Mouse (Mus musculus) stomach, embryonic 14.5 days (tissue): ENCODE measurements around the gene Syt8. TPM values are rescaled to one million over a fixed set of nuclear protein-coding genes. Genes with fewer than 3 reads are reported as not detected.
A peak's percentile ranks its signal among the peaks of the same experiment; 100 is the strongest.

Source experiments
- ATAC-seq: fragments of 200-750 bp; cut with Nextera tagmentation; 2 replicates; pipeline ENCODE4 v1.8.0; 2017; ENCODE audit warnings: low read depth, moderate TSS enrichment; ENCODE audit not compliant: insufficient number of reproducible peaks, insufficient read depth, low FRiP score
- H3K27ac ChIP-seq: fragments of 300-500 bp; sonication (generic); 2 replicates; pipeline ENCODE4 v1.5.1; 2014; ENCODE audit warnings: mild to moderate bottlenecking, low read length, moderate library complexity, mixed read lengths
- H3K27me3 ChIP-seq: fragments of 300-500 bp; sonication (generic); 2 replicates; pipeline ENCODE4 v1.6.1; 2014; ENCODE audit warnings: low read length, control low read depth, mixed read lengths; ENCODE audit not compliant: control insufficient read depth, insufficient read depth
- H3K36me3 ChIP-seq: fragments of 300-500 bp; sonication (generic); 2 replicates; pipeline ENCODE4 v1.6.1; 2014; ENCODE audit warnings: mild to moderate bottlenecking, control low read depth, low read length, moderate library complexity, mixed read lengths; ENCODE audit not compliant: control insufficient read depth, insufficient read depth
- H3K4me1 ChIP-seq: fragments of 300-500 bp; sonication (generic); 2 replicates; pipeline ENCODE4 v1.6.1; 2014; ENCODE audit warnings: low read length, control low read depth, mixed read lengths; ENCODE audit not compliant: control insufficient read depth, insufficient read depth
- H3K4me2 ChIP-seq: fragments of 300-500 bp; sonication (generic); replicated peaks from 2 replicates; pipeline ENCODE4 v1.6.1; 2014; ENCODE audit warnings: low read depth, low read length, control low read depth
- H3K4me3 ChIP-seq: fragments of 300-500 bp; sonication (generic); 2 replicates; pipeline ENCODE4 v1.5.1; 2014; ENCODE audit warnings: low read depth, low read length, control low read depth
- H3K9ac ChIP-seq: fragments of 300-500 bp; sonication (generic); replicated peaks from 2 replicates; pipeline ENCODE4 v1.6.1; 2014; ENCODE audit warnings: low read depth, mild to moderate bottlenecking, control low read depth, low read length, moderate library complexity, mixed read lengths
- H3K9me3 ChIP-seq: fragments of 300-500 bp; sonication (generic); 2 replicates; pipeline ENCODE4 v1.6.1; 2016; ENCODE audit warnings: low read depth, low read length, control low read depth; ENCODE audit not compliant: control insufficient read depth
- WGBS: fragments of 180-500 bp; shearing (Covaris S2); extraction: QIAGEN DNeasy Blood & Tissue Kit; methylation state at CpG from one replicate; pipeline ENCODE4 v1.1.7; 2014; 5-methylcytosine and 5-hydroxymethylcytosine counted together
- polyA plus RNA-seq: library from polyadenylated mRNA; unstranded; fragments of >200 nt; fragmentation: Nextera tagmentation; extraction: Ambion mirVana; gene quantifications from 2 replicates; pipeline ENCODE4 v1.2.1, GENCODE M21; 2014

The Syt8 gene
- polyA plus RNA-seq, 1 experiment from 2014 or later: 4.8 TPM

DNA sequence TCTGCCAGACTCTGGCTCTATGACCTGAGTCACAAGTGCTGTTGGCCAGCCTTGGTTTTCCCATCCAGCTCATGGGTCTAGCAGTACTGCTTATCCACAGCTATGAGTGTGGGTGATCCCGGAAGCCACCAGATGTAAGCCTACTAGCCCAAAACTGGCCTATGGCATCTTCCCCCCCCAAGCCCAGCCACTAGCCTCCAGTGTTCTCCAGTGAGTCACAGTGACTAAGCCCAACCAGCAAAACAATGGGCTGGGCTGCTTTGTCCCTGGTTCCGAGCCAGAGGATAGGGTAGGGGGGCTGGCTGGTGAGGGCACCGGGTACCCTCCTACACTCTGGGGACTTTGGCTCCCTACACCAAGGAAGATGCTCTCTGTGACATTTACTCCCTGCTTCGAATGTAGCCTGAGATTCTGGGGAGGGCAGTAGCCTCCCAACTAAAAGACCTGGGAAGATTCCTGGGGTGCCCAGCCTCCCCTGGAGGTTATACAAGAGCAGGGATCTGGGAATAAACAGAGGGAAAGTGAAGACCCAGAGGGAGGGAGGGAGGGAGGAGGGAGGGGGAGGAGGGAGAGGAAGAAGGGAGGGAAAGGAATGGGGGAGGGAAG, 36.3 kb downstream of the Syt8 start:
- Histone ChIP-seq H3K27me3 (no peaks in the 10 kb centered on the region), H3K9me3 (no peaks in the 10 kb centered on the region), H3K4me1 (peaks cover 45% of the 10 kb centered on the region), H3K9ac (peak overlapping the region; percentile 74; the same call in 1 of the 2 replicates), H3K36me3 (peaks cover under 1% of the 10 kb centered on the region; the same call in 1 of the 2 replicates), H3K4me3 (0 out of 2 replicates have a peak overlapping the region, but pooled peaks have one; percentile 38), H3K4me2 (peak overlapping the region; percentile 70), H3K27ac (peak overlapping the region; percentile 97)
- peak; percentile 15; the same call in 1 of the 2 replicates for ATAC-seq
- WGBS: 15% methylated on average over 4 of the region's 4 CpGs

GRCm38 (mm10) chr7:142471414-142471861, 36.8 kb downstream of the Syt8 start:
- H3K27me3 ChIP-seq: no peaks in the 10 kb centered on the region
- H3K4me1 ChIP-seq: peaks cover 46% of the 10 kb centered on the region
- peak overlapping the region; percentile 70 for H3K4me2 ChIP-seq
- H3K9ac ChIP-seq: peak overlapping the region; percentile 74
- H3K9me3 ChIP-seq: no peaks in the 10 kb centered on the region
- H3K27ac ChIP-seq: peak overlapping the region; percentile 97
- peak overlapping the region; percentile 38 for H3K4me3 ChIP-seq
- peaks cover 3% of the 10 kb centered on the region; the same call in 1 of the 2 replicates for H3K36me3 ChIP-seq
- ATAC-seq: peak; percentile 38; the same call in 1 of the 2 replicates
- WGBS: 25% methylated on average over 6 of the region's 6 CpGs

GRCm38 (mm10) chr7:142471884-142472570, 37.4 kb downstream of the Syt8 start:
- Histone ChIP-seq H3K27ac (peak overlapping the region; percentile 97), H3K4me3 (peak overlapping the region; percentile 38), H3K9ac (peak overlapping the region; percentile 74), H3K27me3 (no peaks in the 10 kb centered on the region), H3K9me3 (no peaks in the 10 kb centered on the region), H3K4me2 (peak overlapping the region; percentile 70), H3K36me3 (peaks cover 3% of the 10 kb centered on the region; the same call in 1 of the 2 replicates), H3K4me1 (peaks cover 49% of the 10 kb centered on the region)
- no peak; the same call in 1 of the 2 replicates for ATAC-seq
- 29% methylated on average over 15 of the region's 15 CpGs for WGBS

DNA sequence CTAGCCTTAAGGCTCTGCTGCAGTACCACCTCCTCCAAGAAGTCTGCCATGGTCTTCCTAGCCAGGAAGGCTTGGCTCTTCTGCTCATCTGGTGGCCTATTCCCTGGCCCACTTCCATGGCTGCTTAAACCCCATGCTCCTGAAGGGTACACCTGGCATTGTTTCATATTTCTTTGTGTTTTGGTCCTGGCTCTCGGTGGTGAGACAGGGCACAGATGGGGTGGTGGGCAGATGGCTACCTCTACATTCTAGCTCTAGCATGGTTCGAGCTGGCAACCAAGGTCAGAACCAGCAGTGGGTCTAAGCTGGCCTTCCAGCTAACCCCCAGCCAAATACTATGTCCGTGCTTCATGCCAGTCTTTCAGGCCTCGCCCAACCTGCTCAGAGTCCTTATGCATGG, 38.3 kb downstream of the Syt8 start:
- peak overlapping the region; percentile 38 for H3K4me3 ChIP-seq
- 86% methylated on average over 4 of the region's 4 CpGs for WGBS
- no peaks in the 10 kb centered on the region for H3K27me3 ChIP-seq
- H3K36me3 ChIP-seq: peaks cover 5% of the 10 kb centered on the region; the same call in 1 of the 2 replicates
- peak overlapping the region; percentile 70 for H3K4me2 ChIP-seq
- H3K9ac ChIP-seq: peak overlapping the region; percentile 74
- ATAC-seq: no peak
- peaks cover 52% of the 10 kb centered on the region for H3K4me1 ChIP-seq
- peak overlapping the region; percentile 97 for H3K27ac ChIP-seq
- no peaks in the 10 kb centered on the region for H3K9me3 ChIP-seq

DNA sequence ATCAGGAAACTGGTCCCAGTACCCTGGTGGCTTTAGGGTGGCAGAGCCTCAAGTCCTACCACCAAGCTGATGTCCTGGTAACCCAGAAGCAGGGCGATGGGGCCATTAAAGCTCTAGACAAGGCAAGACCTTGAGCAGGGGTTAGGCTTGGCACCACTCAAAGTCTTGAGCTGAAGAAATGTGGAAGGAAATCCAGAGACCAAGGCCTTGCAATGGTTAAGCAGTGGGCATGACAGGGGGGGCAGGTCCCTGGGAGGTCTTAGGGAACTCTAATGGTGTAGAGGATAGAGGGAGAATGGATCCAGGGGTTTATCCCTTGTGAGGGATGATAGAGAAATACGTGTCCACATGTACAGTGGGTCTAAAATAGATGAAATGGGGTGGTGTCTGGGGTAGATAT, 38.8 kb downstream of the Syt8 start:
- Histone ChIP-seq H3K9ac (peak overlapping the region; percentile 74), H3K4me1 (peaks cover 53% of the 10 kb centered on the region), H3K9me3 (no peaks in the 10 kb centered on the region), H3K4me3 (peak overlapping the region; percentile 38), H3K27ac (peak overlapping the region; percentile 97), H3K4me2 (peak overlapping the region; percentile 70), H3K27me3 (no peaks in the 10 kb centered on the region), H3K36me3 (peaks cover 5% of the 10 kb centered on the region; the same call in 1 of the 2 replicates)
- ATAC-seq: no peak
- 82% methylated on average over 2 of the region's 2 CpGs for WGBS

DNA sequence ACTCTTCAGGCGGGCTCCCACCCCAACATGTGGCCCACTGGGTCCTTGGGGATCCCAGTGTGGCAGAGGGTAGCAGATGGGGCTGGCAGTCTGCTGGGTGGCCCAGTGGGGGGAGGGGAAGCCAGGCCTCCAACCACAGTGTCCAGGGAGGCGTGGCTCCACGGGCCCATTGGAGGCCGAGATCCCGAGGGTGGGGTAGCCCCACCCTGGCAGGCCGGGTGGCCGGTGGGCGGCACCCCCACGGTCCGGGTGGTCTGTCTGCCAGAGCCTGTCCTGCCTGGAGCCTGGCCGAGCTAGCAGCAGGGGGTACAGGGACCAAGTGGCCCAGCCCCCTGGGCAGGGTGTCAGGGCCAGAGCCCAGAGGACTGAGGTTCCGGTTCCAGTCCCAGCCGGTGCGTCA, 40.1 kb downstream of the Syt8 start:
- Histone ChIP-seq H3K4me3 (peak overlapping the region; percentile 38), H3K27me3 (no peaks in the 10 kb centered on the region), H3K27ac (peak overlapping the region; percentile 97), H3K36me3 (peaks cover 8% of the 10 kb centered on the region; the same call in 1 of the 2 replicates), H3K9me3 (no peaks in the 10 kb centered on the region), H3K4me1 (peaks cover 57% of the 10 kb centered on the region), H3K4me2 (peak overlapping the region; percentile 70), H3K9ac (peak overlapping the region; percentile 43)
- 62% methylated on average over 9 of the region's 14 CpGs for WGBS
- no peak for ATAC-seq

GRCm38 (mm10) chr7:142475641-142476040, 41.0 kb downstream of the Syt8 start:
- no peaks in the 10 kb centered on the region for H3K27me3 ChIP-seq
- H3K27ac ChIP-seq: peak overlapping the region; percentile 97
- peaks cover 8% of the 10 kb centered on the region; the same call in 1 of the 2 replicates for H3K36me3 ChIP-seq
- WGBS: 55% methylated on average over 7 of the region's 7 CpGs
- H3K9me3 ChIP-seq: no peaks in the 10 kb centered on the region
- no peak for ATAC-seq
- peak overlapping the region; percentile 43 for H3K9ac ChIP-seq
- peak overlapping the region; percentile 70 for H3K4me2 ChIP-seq
- peak overlapping the region; percentile 38 for H3K4me3 ChIP-seq
- H3K4me1 ChIP-seq: peaks cover 56% of the 10 kb centered on the region

DNA sequence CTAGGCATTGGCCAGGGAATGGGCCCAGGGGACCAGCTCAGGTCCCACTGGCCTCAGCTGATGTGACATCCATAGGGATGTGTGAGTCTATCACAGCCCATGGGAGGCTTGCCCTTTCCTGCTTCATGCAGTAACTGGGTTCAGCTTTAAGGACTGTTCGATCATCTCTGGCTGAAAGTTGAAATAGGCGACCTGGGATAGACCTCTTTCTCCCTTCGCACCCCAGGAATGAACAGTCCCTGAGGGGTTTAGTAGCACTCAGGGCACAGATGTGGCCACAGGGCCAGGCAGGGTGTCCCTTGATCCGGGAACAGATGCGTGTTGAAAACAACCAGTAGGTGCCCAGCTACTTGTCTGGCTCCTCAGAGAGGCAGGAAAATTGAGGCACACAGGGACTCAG, 41.6 kb downstream of the Syt8 start:
- Histone ChIP-seq H3K9me3 (no peaks in the 10 kb centered on the region), H3K27ac (peak overlapping the region; percentile 97), H3K4me3 (peak overlapping the region; percentile 38), H3K4me1 (peaks cover 56% of the 10 kb centered on the region), H3K9ac (peak overlapping the region; percentile 43), H3K36me3 (peaks cover 8% of the 10 kb centered on the region; the same call in 1 of the 2 replicates), H3K4me2 (peak overlapping the region; percentile 70), H3K27me3 (no peaks in the 10 kb centered on the region)
- 79% methylated on average over 5 of the region's 5 CpGs for WGBS
- no peak for ATAC-seq
